Mouse (Mus musculus) brain, embryonic 14.5 days (tissue): ENCODE measurements at regions not wholly inside any gene's neighbourhood (a gene's known extent, or its start where the extent isn't known, plus 50 kb on each side); places are given as distances from the start of the nearest gene placed in this dataset.

ENCODE experiments used
- CTCF ChIP-seq: fragments of 200-500 bp; IDR thresholded peaks from 2 replicates; pipeline ENCODE4 v1.5.1; 2012; ENCODE audit warnings: inconsistent platforms, mild to moderate bottlenecking, moderate library complexity, borderline replicate concordance; ENCODE audit not compliant: insufficient read depth, insufficient read length; ENCODE audit errors: extremely low read depth
- POLR2A ChIP-seq: fragments of 200-500 bp; IDR thresholded peaks from 2 replicates; pipeline ENCODE4 v1.6.1; 2012; ENCODE audit warnings: mild to moderate bottlenecking, inconsistent platforms, borderline replicate concordance; ENCODE audit not compliant: poor library complexity, insufficient read depth, insufficient read length, severe bottlenecking; ENCODE audit errors: extremely low read depth

GRCm38 (mm10) chr7:136660401-136660800, 234.0 kb upstream of the Mgmt start:
- TF ChIP-seq POLR2A: no peak
- TF ChIP-seq CTCF: no peak
